Comparison of ENCODE assay signal across 15 mouse cellular contexts in genomic region chr4:46498511-46498910, GRCm38 (mm10). TPM values are rescaled to one million over a fixed set of nuclear protein-coding genes. Genes with fewer than 3 reads are reported as not detected.
DNase-seq lines count a peak whose midpoint lies in the region; ATAC-seq and TF ChIP-seq lines count a peak whose summit lies in the region.
"Had no signal": no experiment of that assay in that cellular context is flagged by ENCODE, and none has a peak within 500 bp of the region (broad histone marks: within the 10 kb centered on the region; RNA-seq: fewer than 3 reads in every experiment).

No protein-coding gene starts in this region.

- no peaks in the 10 kb centered on the region for H3K27me3 ChIP-seq in heart, postnatal 0 days (ENCODE audit: control insufficient read depth, insufficient read depth, low read length)
- no peaks in the 10 kb centered on the region for H3K27me3 ChIP-seq in liver, adult 2 months (ENCODE audit: control insufficient read depth, insufficient read depth, low read length)
- H3K27me3 ChIP-seq in liver, embryonic 14.5 days (ENCODE audit: control insufficient read depth, insufficient read depth, low read length) = no peaks in the 10 kb centered on the region
- H3K27me3 ChIP-seq: forebrain, embryonic 12.5 days; neural tube, embryonic 13.5 days had no signal

- no peak overlapping the region for H3K27ac ChIP-seq in heart, postnatal 0 days (ENCODE audit: low read depth)
- H3K27ac ChIP-seq in liver, adult 2 months (replicated peaks; ENCODE audit: insufficient read depth, low read depth, low read length) = peak overlapping the region; percentile 81
- H3K27ac ChIP-seq in bone marrow macrophage, adult 2 months (ENCODE audit: insufficient read depth, low read depth, low read length) = no peak overlapping the region
- no peak overlapping the region for H3K27ac ChIP-seq in liver, embryonic 14.5 days
- H3K27ac ChIP-seq: forebrain, embryonic 12.5 days; neural tube, embryonic 13.5 days had no signal

- H3K4me3 ChIP-seq in heart, postnatal 0 days (ENCODE audit: low read depth, low read length) = no peak overlapping the region
- no peak overlapping the region for H3K4me3 ChIP-seq in liver, adult 2 months (ENCODE audit: insufficient read depth, low read depth, low read length)
- no peak overlapping the region for H3K4me3 ChIP-seq in bone marrow macrophage, adult 2 months (ENCODE audit: insufficient read depth, low read length)
- no peak overlapping the region for H3K4me3 ChIP-seq in liver, embryonic 14.5 days (ENCODE audit: insufficient read depth in 1 of 2, low read depth in 2 of 2, low read length in 2 of 2)
- H3K4me3 ChIP-seq: forebrain, embryonic 12.5 days; neural tube, embryonic 13.5 days had no signal

- no peak for TF ChIP-seq EP300 in heart, postnatal 0 days (IDR thresholded peaks at IDR 0.05; ENCODE audit: low read depth)
- TF ChIP-seq EP300 in liver, embryonic 14.5 days (IDR thresholded peaks at IDR 0.05; ENCODE audit: low read depth) = no peak

- peak; percentile 2 for DNase-seq in heart, postnatal 0 days (ENCODE audit: low spot score)
- DNase-seq in heart, adult 9 months (ENCODE audit: low spot score in 2 of 2) = no peak
- peak; percentile 99 for DNase-seq in liver, adult 2 months (ENCODE audit: extremely low read depth, low read depth, low spot score)
- DNase-seq in liver = no peak
- DNase-seq in liver, embryonic 14.5 days (ENCODE audit: low read depth in 3 of 3, low spot score in 3 of 3) = no peak
- DNase-seq in adrenal gland, adult 2 months = no peak
- DNase-seq in left cerebral cortex, postnatal 25 days (ENCODE audit: low spot score in 2 of 2) = no peak
- DNase-seq: gastrocnemius, postnatal 14 days; layer of hippocampus, adult 9-11 months had no signal

- no peak overlapping the region for H3K9ac ChIP-seq in heart, postnatal 0 days (replicated peaks; ENCODE audit: low read depth, low read length)
- H3K9ac ChIP-seq in liver, adult 2 months (ENCODE audit: low read depth, low read length) = no peak overlapping the region
- no peak overlapping the region for H3K9ac ChIP-seq in liver, embryonic 14.5 days (replicated peaks)
- H3K9ac ChIP-seq: forebrain, embryonic 12.5 days; neural tube, embryonic 13.5 days had no signal

- peaks cover 43% of the 10 kb centered on the region for H3K36me3 ChIP-seq in heart, postnatal 0 days (replicated peaks; ENCODE audit: control insufficient read depth, insufficient read depth, low read length)
- peaks cover under 1% of the 10 kb centered on the region for H3K36me3 ChIP-seq in liver, adult 2 months (ENCODE audit: control insufficient read depth, insufficient read depth, low read length)
- H3K36me3 ChIP-seq in liver, embryonic 14.5 days (replicated peaks; ENCODE audit: control insufficient read depth, insufficient read depth, low read depth) = peaks cover 43% of the 10 kb centered on the region

- H3K9me3 ChIP-seq in heart, postnatal 0 days (replicated peaks; ENCODE audit: control insufficient read depth, low read length) = no peaks in the 10 kb centered on the region
- no peaks in the 10 kb centered on the region for H3K9me3 ChIP-seq in liver, embryonic 14.5 days (ENCODE audit: control insufficient read depth, low read length)
- H3K9me3 ChIP-seq: forebrain, embryonic 12.5 days; neural tube, embryonic 13.5 days had no signal

- TF ChIP-seq CTCF in heart, postnatal 0 days (IDR thresholded peaks at IDR 0.05; ENCODE audit: low read depth) = no peak
- TF ChIP-seq CTCF in liver, adult 2 months (IDR thresholded peaks at IDR 0.05; ENCODE audit: low read depth, low read length) = no peak
- peak; percentile 26; the same call in 1 of the 2 replicates for TF ChIP-seq CTCF in bone marrow macrophage, adult 2 months (IDR thresholded peaks at IDR 0.05; ENCODE audit: low read depth, low read length)
- no peak for TF ChIP-seq CTCF in liver, embryonic 14.5 days (IDR thresholded peaks at IDR 0.05; ENCODE audit: low read depth)

- no peaks in the 10 kb centered on the region for H3K79me2 ChIP-seq in liver, adult 2 months (ENCODE audit: control insufficient read depth, insufficient read depth, low read length)

- TF ChIP-seq POLR2A in liver, adult 2 months (IDR thresholded peaks at IDR 0.05; ENCODE audit: extremely low read depth, insufficient read depth, low read length) = no peak
- no peak for TF ChIP-seq POLR2A in bone marrow macrophage, adult 2 months (IDR thresholded peaks at IDR 0.05; ENCODE audit: borderline replicate concordance, low read depth, low read length)

- no peak overlapping the region for H3K4me2 ChIP-seq in heart, postnatal 0 days (ENCODE audit: low read depth, low read length)
- H3K4me2 ChIP-seq in liver, embryonic 14.5 days (ENCODE audit: low read depth) = no peak overlapping the region
- H3K4me2 ChIP-seq: forebrain, embryonic 12.5 days; heart, embryonic 11.5 days; neural tube, embryonic 13.5 days had no signal

- intact Hi-C loops in left cerebral cortex, postnatal 25 days (cut with DNase I) = no loop called here

- no peak for ATAC-seq in heart, postnatal 0 days (ENCODE audit: insufficient read depth, low read depth)
- ATAC-seq in liver, embryonic 14.5 days (ENCODE audit: insufficient read depth) = peak; percentile 19; the same call in 1 of the 2 replicates
- ATAC-seq: hindbrain, embryonic 16.5 days; intestine, postnatal 0 days had no signal

- no peaks in the 10 kb centered on the region for H3K4me1 ChIP-seq in heart, postnatal 0 days (ENCODE audit: control insufficient read depth, insufficient read depth)
- H3K4me1 ChIP-seq in liver, adult 2 months (ENCODE audit: control insufficient read depth, insufficient read depth, low read length) = peaks cover 11% of the 10 kb centered on the region
- no peaks in the 10 kb centered on the region for H3K4me1 ChIP-seq in bone marrow macrophage, adult 2 months (ENCODE audit: control insufficient read depth, insufficient read depth, low read length)
- peaks cover 0 to 3% of the 10 kb centered on the region in 2 experiments; a peak in 2 of 4 replicates for H3K4me1 ChIP-seq in liver, embryonic 14.5 days (replicated peaks; ENCODE audit: control insufficient read depth in 2 of 2, insufficient read depth in 2 of 2, low read length in 1 of 2)
- H3K4me1 ChIP-seq: forebrain, embryonic 12.5 days; neural tube, embryonic 13.5 days had no signal

- WGBS in heart, postnatal 0 days = 82% methylated on average over 3 of the region's 3 CpGs
- 10% methylated on average over 3 of the region's 3 CpGs for WGBS in liver, adult 2 months
- 66% methylated on average over 3 of the region's 3 CpGs for WGBS in liver, embryonic 14.5 days (ENCODE audit: insufficient replicate concordance)

RNA-seq across cellular contexts. Expression of gene Nans, which starts 9.5 kb away (rescaled TPM):
- 54.2 and 54.6 TPM in 2 replicates for total RNA-seq in heart, postnatal 0 days (2014; rRNA removed; ENCODE audit: low replicate concordance)
- polyA plus RNA-seq in heart, postnatal 0 days (2015; fragmentation: Nextera tagmentation; extraction: Ambion mirVana) = 36.2 and 38.2 TPM in 2 replicates
- 10.7 and 14.3 TPM in 2 replicates for total RNA-seq in liver, adult 2 months (2014; rRNA removed)
- polyA plus RNA-seq in liver, adult 2 months (2012; rRNA removed) = 11.5 and 13.0 TPM in 2 replicates
- polyA plus RNA-seq in bone marrow macrophage, adult 2 months (2012; ENCODE audit: insufficient read depth, insufficient read length, missing spikeins) = 41.8 and 43.4 TPM in 2 replicates
- polyA plus RNA-seq in liver, embryonic 14.5 days (2012; rRNA removed) = 32.9 and 36.0 TPM in 2 replicates
- 49.4 and 51.8 TPM in 2 replicates for polyA plus RNA-seq in liver, embryonic 14.5 days (2014; fragmentation: Nextera tagmentation; extraction: Ambion mirVana)
- total RNA-seq in adrenal gland, adult 2 months (2021) = 10 to 100 TPM; 38.4 to 42.5 TPM
- 13.7 and 16.0 TPM in 2 replicates for polyA plus RNA-seq in adrenal gland, adult 2 months (2012; rRNA removed)
- 10 to 100 TPM; 19.4 to 19.7 TPM for total RNA-seq in left cerebral cortex, postnatal 25 days (2021)

RNA-seq across cellular contexts. Expression of gene Trim14, which starts 37.4 kb away (rescaled TPM):
- total RNA-seq in heart, postnatal 0 days (2014; rRNA removed; ENCODE audit: low replicate concordance) = 3.4 and 10.9 TPM in 2 replicates
- 0.46 and 0.85 TPM in 2 replicates for polyA plus RNA-seq in heart, postnatal 0 days (2015; fragmentation: Nextera tagmentation; extraction: Ambion mirVana)
- total RNA-seq in liver, adult 2 months (2014; rRNA removed) = 21.3 and 26.5 TPM in 2 replicates
- 24.9 and 28.6 TPM in 2 replicates for polyA plus RNA-seq in liver, adult 2 months (2012; rRNA removed)
- 41.5 and 58.1 TPM in 2 replicates for polyA plus RNA-seq in bone marrow macrophage, adult 2 months (2012; ENCODE audit: insufficient read depth, insufficient read length, missing spikeins)
- polyA plus RNA-seq in liver, embryonic 14.5 days (2012; rRNA removed) = 4.1 and 4.3 TPM in 2 replicates
- polyA plus RNA-seq in liver, embryonic 14.5 days (2014; fragmentation: Nextera tagmentation; extraction: Ambion mirVana) = 7.5 and 9.5 TPM in 2 replicates
- total RNA-seq in adrenal gland, adult 2 months (2021) = 1 to 10 TPM; 4.9 to 5.8 TPM
- 16.0 and 21.3 TPM in 2 replicates for polyA plus RNA-seq in adrenal gland, adult 2 months (2012; rRNA removed)
- total RNA-seq in left cerebral cortex, postnatal 25 days (2021) = 1 to 10 TPM in 1 of 2 experiments, under 1 TPM in 1; 0.76 to 1.4 TPM

RNA-seq across cellular contexts. Expression of gene Anp32b, which starts 47.8 kb away (rescaled TPM):
- total RNA-seq in heart, postnatal 0 days (2014; rRNA removed; ENCODE audit: low replicate concordance) = 3.6 and 9.2 TPM in 2 replicates
- 75.8 and 76.0 TPM in 2 replicates for polyA plus RNA-seq in heart, postnatal 0 days (2015; fragmentation: Nextera tagmentation; extraction: Ambion mirVana)
- total RNA-seq in liver, adult 2 months (2014; rRNA removed) = 3.5 and 4.8 TPM in 2 replicates
- 6.1 and 7.1 TPM in 2 replicates for polyA plus RNA-seq in liver, adult 2 months (2012; rRNA removed)
- 204 and 219 TPM in 2 replicates for polyA plus RNA-seq in bone marrow macrophage, adult 2 months (2012; ENCODE audit: insufficient read depth, insufficient read length, missing spikeins)
- 60.1 and 171 TPM in 2 replicates for polyA plus RNA-seq in liver, embryonic 14.5 days (2012; rRNA removed)
- polyA plus RNA-seq in liver, embryonic 14.5 days (2014; fragmentation: Nextera tagmentation; extraction: Ambion mirVana) = 351 and 427 TPM in 2 replicates
- 100 to 1,000 TPM; 103 to 121 TPM for total RNA-seq in adrenal gland, adult 2 months (2021)
- polyA plus RNA-seq in adrenal gland, adult 2 months (2012; rRNA removed) = 56.8 and 73.6 TPM in 2 replicates
- 10 to 100 TPM; 43.3 to 43.9 TPM for total RNA-seq in left cerebral cortex, postnatal 25 days (2021)

Comparison
In these comparisons a context has a peak if more than half of its experiments do, and no peak if none do; other contexts are left out.
1. DNase-seq: peak in heart, postnatal 0 days (single experiment) and liver, adult 2 months (single experiment); none in heart, adult 9 months (0 of 2), liver (single experiment), liver, embryonic 14.5 days (0 of 3), adrenal gland, adult 2 months (single experiment) and left cerebral cortex, postnatal 25 days (0 of 2).